In genomic region chr9:121079388-121080088, GRCm38 (mm10) we compare ENCODE assay signal across 7 mouse cellular contexts.
A peak's percentile ranks its signal among the peaks of the same experiment; 100 is the strongest.
DNase-seq lines count a peak whose midpoint lies in the region; ATAC-seq lines count a peak whose summit lies in the region.

No protein-coding gene starts in this region.

- H3K9me3 ChIP-seq in midbrain, embryonic 10.5 days (replicated peaks), result no peaks in the 10 kb centered on the region
- H3K9me3 ChIP-seq in midbrain, embryonic 11.5 days (ENCODE audit: control insufficient read depth, low read length), result no peaks in the 10 kb centered on the region
- H3K9me3 ChIP-seq in heart, embryonic 10.5 days, result no peaks in the 10 kb centered on the region

- DNase-seq in midbrain, embryonic 10.5 days (ENCODE audit: low spot score), result no peak
- DNase-seq in midbrain, embryonic 11.5 days (ENCODE audit: low spot score, missing footprints), result no peak
- DNase-seq in heart, embryonic 10.5 days (ENCODE audit: low spot score), result no peak
- DNase-seq in layer of hippocampus, adult 9-11 months, result peak; percentile 57
- peak; percentile 28 for DNase-seq in neural tube, embryonic 10.5 days (ENCODE audit: extremely low spot score, low spot score)
- no peak for DNase-seq in B cell, adult 2 months

- H3K4me3 ChIP-seq in midbrain, embryonic 10.5 days, result no peak overlapping the region
- no peak overlapping the region for H3K4me3 ChIP-seq in midbrain, embryonic 11.5 days (ENCODE audit: low read depth, low read length)
- H3K4me3 ChIP-seq in heart, embryonic 10.5 days, result peak overlapping the region; percentile 18

- no peaks in the 10 kb centered on the region for H3K36me3 ChIP-seq in midbrain, embryonic 10.5 days
- no peaks in the 10 kb centered on the region for H3K36me3 ChIP-seq in midbrain, embryonic 11.5 days (ENCODE audit: control insufficient read depth, insufficient read depth, low read length)
- no peaks in the 10 kb centered on the region for H3K36me3 ChIP-seq in heart, embryonic 10.5 days

- WGBS in midbrain, embryonic 10.5 days, result 63% methylated on average over 9 of the region's 9 CpGs
- 55% methylated on average over 9 of the region's 9 CpGs for WGBS in midbrain, embryonic 11.5 days
- 39% methylated on average over 9 of the region's 9 CpGs for WGBS in heart, embryonic 10.5 days

- H3K27me3 ChIP-seq in midbrain, embryonic 10.5 days (ENCODE audit: low read depth, poor library complexity, severe bottlenecking), result no peaks in the 10 kb centered on the region
- H3K27me3 ChIP-seq in midbrain, embryonic 11.5 days (ENCODE audit: control insufficient read depth, insufficient read depth, low read length), result no peaks in the 10 kb centered on the region
- no peaks in the 10 kb centered on the region for H3K27me3 ChIP-seq in heart, embryonic 10.5 days (ENCODE audit: insufficient read depth, poor library complexity, severe bottlenecking)

- no peak for ATAC-seq in midbrain, embryonic 11.5 days (ENCODE audit: low FRiP score)
- no peak for ATAC-seq in megakaryocyte, adult 5-6 weeks (ENCODE audit: poor library complexity, severe bottlenecking)

- H3K9ac ChIP-seq in midbrain, embryonic 11.5 days (ENCODE audit: low read length), result no peak overlapping the region

- H3K4me2 ChIP-seq in midbrain, embryonic 11.5 days, result no peak overlapping the region

- H3K27ac ChIP-seq in midbrain, embryonic 10.5 days (replicated peaks), result peak overlapping the region; percentile 50; the same call in 1 of the 2 replicates
- no peak overlapping the region for H3K27ac ChIP-seq in midbrain, embryonic 11.5 days (ENCODE audit: low read depth, low read length)
- H3K27ac ChIP-seq in heart, embryonic 10.5 days, result peak overlapping the region; percentile 82

- H3K4me1 ChIP-seq in midbrain, embryonic 10.5 days, result peaks cover 31% of the 10 kb centered on the region
- 0 out of 2 replicates have a peak, but pooled peaks cover 5% of the 10 kb centered on the region for H3K4me1 ChIP-seq in midbrain, embryonic 11.5 days (ENCODE audit: control insufficient read depth, insufficient read depth, low read length)
- H3K4me1 ChIP-seq in heart, embryonic 10.5 days, result peaks cover 30% of the 10 kb centered on the region

Comparison
In these comparisons a context has a peak if more than half of its experiments do, and no peak if none do; other contexts are left out.
1. DNase-seq: peak in layer of hippocampus, adult 9-11 months (single experiment) and neural tube, embryonic 10.5 days (single experiment); none in midbrain, embryonic 10.5 days (single experiment), midbrain, embryonic 11.5 days (single experiment), heart, embryonic 10.5 days (single experiment) and B cell, adult 2 months (0 of 2).